Mouse (Mus musculus) bone marrow, adult 2 months (tissue): ENCODE measurements around the gene Nek7.

Experiments
- CTCF ChIP-seq: fragments of 200-500 bp; IDR thresholded peaks from 2 replicates; pipeline ENCODE4 v1.5.1; 2011; ENCODE audit warnings: low read length, control low read depth; ENCODE audit not compliant: control insufficient read depth, insufficient read depth
- POLR2A ChIP-seq: fragments of 200-500 bp; IDR thresholded peaks from 2 replicates; pipeline ENCODE4 v1.6.1; 2011; ENCODE audit warnings: low read depth, mild to moderate bottlenecking, control low read depth, low read length, borderline replicate concordance; ENCODE audit not compliant: control insufficient read depth

- TF ChIP-seq POLR2A (no peak), CTCF (no peak)
Measured at GRCm38 (mm10) chr1:138523962-138524361, 96.0 kb downstream of the Nek7 start.
